Mouse (Mus musculus) brain, embryonic 14.5 days (tissue): ENCODE data around the gene Anks1b.

Source experiments
- CTCF ChIP-seq: fragments of 200-500 bp; IDR thresholded peaks from 2 replicates; pipeline ENCODE4 v1.5.1; 2012; ENCODE audit warnings: inconsistent platforms, mild to moderate bottlenecking, moderate library complexity, borderline replicate concordance; ENCODE audit not compliant: insufficient read depth, insufficient read length; ENCODE audit errors: extremely low read depth
- POLR2A ChIP-seq: fragments of 200-500 bp; IDR thresholded peaks from 2 replicates; pipeline ENCODE4 v1.6.1; 2012; ENCODE audit warnings: mild to moderate bottlenecking, inconsistent platforms, borderline replicate concordance; ENCODE audit not compliant: poor library complexity, insufficient read depth, insufficient read length, severe bottlenecking; ENCODE audit errors: extremely low read depth

GRCm38 (mm10) chr10:90803112-90803511 is 929.8 kb downstream of the Anks1b start:
- peak; percentile 29; the same call in 1 of the 2 replicates for TF ChIP-seq CTCF
- TF ChIP-seq POLR2A = no peak
